Mouse (Mus musculus) cortical plate, adult 2 months (tissue): ENCODE data around the gene Fbxo36.

Source experiments
- CTCF ChIP-seq: fragments of 200-500 bp; IDR thresholded peaks from 2 replicates; pipeline ENCODE4 v1.5.1; 2011; ENCODE audit warnings: mild to moderate bottlenecking, control low read depth, low read length; ENCODE audit not compliant: insufficient read depth; ENCODE audit errors: extremely low read depth
- POLR2A ChIP-seq: fragments of 200-500 bp; IDR thresholded peaks from 2 replicates; pipeline ENCODE4 v1.6.1; 2011; ENCODE audit warnings: mild to moderate bottlenecking, low read length, control low read depth; ENCODE audit not compliant: insufficient read depth; ENCODE audit errors: extremely low read depth

DNA sequence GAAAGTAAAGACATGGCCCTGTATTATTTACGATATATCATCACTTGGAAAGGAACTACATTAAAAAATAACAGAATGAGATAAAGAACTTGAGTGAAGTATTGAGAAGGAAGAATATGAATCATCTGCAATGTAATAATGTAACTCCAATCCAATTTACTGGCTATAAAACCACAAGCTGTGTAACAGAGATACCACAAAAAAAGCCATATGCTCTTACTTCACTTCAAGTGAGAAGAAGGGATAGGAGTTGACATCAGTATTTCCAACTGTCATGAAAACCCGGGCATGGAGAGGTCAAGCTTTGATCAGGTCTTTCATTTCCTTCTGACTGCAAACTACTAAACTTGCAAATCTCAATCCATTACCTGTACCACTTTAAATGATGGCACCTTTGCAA, 48.2 kb upstream of the Fbxo36 start:
- TF ChIP-seq CTCF (no peak), POLR2A (no peak)
